ENCODE assay signal across 19 mouse cellular contexts in genomic region chr14:77368411-77368810, GRCm38 (mm10).
"Had no signal": no experiment of that assay in that cellular context is flagged by ENCODE, and none has a peak within 500 bp of the region (broad histone marks: within the 10 kb centered on the region; RNA-seq: fewer than 3 reads in every experiment).

No protein-coding gene starts in this region.

- H3K27ac ChIP-seq: kidney, postnatal 0 days; limb, embryonic 12.5 days; limb, embryonic 15.5 days; liver, embryonic 14.5 days; lung, embryonic 15.5 days; midbrain, embryonic 12.5 days; midbrain, embryonic 15.5 days; neural tube, embryonic 12.5 days; neural tube, embryonic 15.5 days had no signal

- ATAC-seq: intestine, postnatal 0 days; liver, postnatal 0 days; midbrain, embryonic 15.5 days had no signal

- H3K9me3 ChIP-seq: limb, embryonic 12.5 days; limb, embryonic 15.5 days; lung, embryonic 15.5 days; megakaryocyte, embryonic 14.5 days; midbrain, embryonic 12.5 days; midbrain, embryonic 15.5 days; neural tube, embryonic 12.5 days; neural tube, embryonic 15.5 days had no signal

- H3K4me2 ChIP-seq: limb, embryonic 12.5 days; limb, embryonic 15.5 days; liver, embryonic 11.5 days; lung, embryonic 15.5 days; midbrain, embryonic 12.5 days; midbrain, embryonic 15.5 days; neural tube, embryonic 12.5 days; neural tube, embryonic 15.5 days had no signal

- H3K9ac ChIP-seq: limb, embryonic 12.5 days; limb, embryonic 15.5 days; liver, embryonic 14.5 days; liver, postnatal 0 days; lung, embryonic 15.5 days; midbrain, embryonic 12.5 days; midbrain, embryonic 15.5 days; neural tube, embryonic 12.5 days; neural tube, embryonic 15.5 days had no signal

- H3K27me3 ChIP-seq: limb, embryonic 12.5 days; limb, embryonic 15.5 days; lung, embryonic 15.5 days; midbrain, embryonic 12.5 days; midbrain, embryonic 15.5 days; neural tube, embryonic 12.5 days; neural tube, embryonic 15.5 days had no signal

- DNase-seq: kidney, adult 2 months; kidney, postnatal 25 days; liver, postnatal 0 days; lung, postnatal 10 days; lung, postnatal 36 days; thymus, adult 18-20 months; thymus, postnatal 36 days had no signal

- H3K4me3 ChIP-seq: limb, embryonic 12.5 days; limb, embryonic 15.5 days; lung, embryonic 15.5 days; megakaryocyte, embryonic 14.5 days; midbrain, embryonic 12.5 days; midbrain, embryonic 15.5 days; neural tube, embryonic 12.5 days; neural tube, embryonic 15.5 days had no signal

- H3K4me1 ChIP-seq: limb, embryonic 15.5 days; lung, embryonic 15.5 days; midbrain, embryonic 12.5 days; neural tube, embryonic 12.5 days; neural tube, embryonic 15.5 days had no signal

- H3K36me3 ChIP-seq: limb, embryonic 12.5 days; limb, embryonic 15.5 days; lung, embryonic 15.5 days; midbrain, embryonic 12.5 days; midbrain, embryonic 15.5 days; neural tube, embryonic 12.5 days; neural tube, embryonic 15.5 days had no signal
